Mouse (Mus musculus): ENCODE measurements around the gene Igfals. TPM values are rescaled to one million over a fixed set of nuclear protein-coding genes. Genes with fewer than 3 reads are reported as not detected.

The Igfals gene
- 0.55 and 0.84 TPM in 2 replicates for polyA plus RNA-seq (2016; fragmentation: Nextera tagmentation; extraction: Ambion mirVana)

DNA sequence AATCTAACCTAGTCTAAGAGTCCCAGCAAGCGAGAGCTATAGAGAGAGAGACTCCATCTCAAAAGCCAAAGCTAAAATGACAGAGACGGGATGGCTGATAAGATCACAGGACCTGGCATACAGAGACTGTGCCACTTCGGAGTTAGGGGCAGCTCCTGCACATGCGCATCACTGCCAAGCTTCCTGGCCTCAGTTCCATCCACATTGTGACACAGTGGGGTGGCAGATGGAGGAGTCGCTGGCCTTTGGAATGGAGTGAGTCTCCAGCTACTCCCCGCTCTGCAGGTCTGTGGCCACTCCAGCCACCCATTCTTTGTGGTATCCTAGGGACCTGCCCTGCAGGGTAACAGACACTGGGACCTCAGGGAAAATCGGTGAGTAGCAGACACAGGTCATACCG is at the start of gene Igfals:
TSS of gene Igfals (plus strand) at position 222 of the 400 bp plus-strand sequence.
- H3K4me1 ChIP-seq, result no peaks in the 10 kb centered on the region
- no peaks in the 10 kb centered on the region for H3K27me3 ChIP-seq (ENCODE audit: low read depth, poor library complexity, severe bottlenecking)
- no peak within 1 kb of the TSS for H3K27ac ChIP-seq
- H3K36me3 ChIP-seq, result peaks cover 21% of the 10 kb centered on the region
- H3K4me3 ChIP-seq, result no peak within 1 kb of the TSS
- H3K9me3 ChIP-seq (replicated peaks), result no peaks in the 10 kb centered on the region
- WGBS, result 88% methylated on average over 8 of the region's 8 CpGs
- no peak for DNase-seq (ENCODE audit: low spot score)

DNA sequence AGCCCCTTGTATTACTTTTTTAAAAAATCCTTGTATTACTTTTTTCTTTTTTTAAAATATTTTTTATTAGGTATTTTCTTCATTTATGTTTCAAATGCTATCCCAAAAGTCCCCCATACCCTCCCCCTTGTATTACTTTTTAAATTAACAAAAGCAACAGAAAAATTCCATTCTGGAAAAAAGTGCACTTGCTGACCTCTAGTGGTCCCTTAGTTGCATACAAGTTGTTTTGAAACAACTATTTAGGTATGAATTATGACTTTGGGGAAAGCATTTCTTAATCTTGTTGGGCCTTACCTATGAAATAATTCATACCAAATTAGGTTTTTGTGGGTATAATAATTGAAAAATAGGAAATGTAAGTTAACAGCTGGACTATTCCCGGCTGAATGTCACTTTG is 48.3 kb upstream of the Igfals start:
- WGBS, result 47% methylated on average over 1 of the region's 1 CpGs
- no peak overlapping the region for H3K4me3 ChIP-seq
- H3K36me3 ChIP-seq, result no peaks in the 10 kb centered on the region
- H3K27me3 ChIP-seq (ENCODE audit: low read depth, poor library complexity, severe bottlenecking), result no peaks in the 10 kb centered on the region
- H3K9me3 ChIP-seq (replicated peaks), result no peaks in the 10 kb centered on the region
- no peaks in the 10 kb centered on the region for H3K4me1 ChIP-seq
- DNase-seq (ENCODE audit: low spot score), result no peak
- no peak overlapping the region for H3K27ac ChIP-seq

DNA sequence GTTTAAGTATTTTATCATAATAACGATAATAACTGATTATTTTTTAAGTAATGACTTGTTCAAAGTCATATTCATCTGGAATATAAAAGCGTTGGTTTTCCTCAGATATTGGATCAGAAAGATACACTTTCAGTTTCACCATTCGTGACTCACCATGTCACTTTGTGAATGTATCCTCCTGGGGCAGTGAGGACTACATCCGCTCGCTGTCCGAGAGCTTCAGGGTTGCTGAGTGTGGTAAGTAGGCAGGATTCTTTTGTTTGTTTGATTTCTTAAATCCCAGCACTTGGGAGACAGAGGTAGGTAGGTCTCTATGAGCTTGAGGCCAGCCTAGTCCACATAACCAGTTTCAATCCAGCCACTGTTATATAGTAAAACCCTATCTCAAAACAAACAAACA is 47.6 kb upstream of the Igfals start:
- no peaks in the 10 kb centered on the region for H3K27me3 ChIP-seq (ENCODE audit: low read depth, poor library complexity, severe bottlenecking)
- no peak overlapping the region for H3K27ac ChIP-seq
- H3K9me3 ChIP-seq (replicated peaks), result no peaks in the 10 kb centered on the region
- 60% methylated on average over 6 of the region's 6 CpGs for WGBS
- H3K4me3 ChIP-seq, result no peak overlapping the region
- no peaks in the 10 kb centered on the region for H3K4me1 ChIP-seq
- no peaks in the 10 kb centered on the region for H3K36me3 ChIP-seq
- no peak for DNase-seq (ENCODE audit: low spot score)

GRCm38 (mm10) chr17:24819469-24819868 is 46.3 kb upstream of the Igfals start:
- Histone ChIP-seq H3K4me1 (no peaks in the 10 kb centered on the region), H3K27ac (no peak overlapping the region), H3K27me3 (ENCODE audit: low read depth, poor library complexity, severe bottlenecking) (no peaks in the 10 kb centered on the region), H3K4me3 (no peak overlapping the region), H3K36me3 (no peaks in the 10 kb centered on the region), H3K9me3 (replicated peaks) (no peaks in the 10 kb centered on the region)
- no peak for DNase-seq (ENCODE audit: low spot score)
- WGBS, result 72% methylated on average over 2 of the region's 2 CpGs

DNA sequence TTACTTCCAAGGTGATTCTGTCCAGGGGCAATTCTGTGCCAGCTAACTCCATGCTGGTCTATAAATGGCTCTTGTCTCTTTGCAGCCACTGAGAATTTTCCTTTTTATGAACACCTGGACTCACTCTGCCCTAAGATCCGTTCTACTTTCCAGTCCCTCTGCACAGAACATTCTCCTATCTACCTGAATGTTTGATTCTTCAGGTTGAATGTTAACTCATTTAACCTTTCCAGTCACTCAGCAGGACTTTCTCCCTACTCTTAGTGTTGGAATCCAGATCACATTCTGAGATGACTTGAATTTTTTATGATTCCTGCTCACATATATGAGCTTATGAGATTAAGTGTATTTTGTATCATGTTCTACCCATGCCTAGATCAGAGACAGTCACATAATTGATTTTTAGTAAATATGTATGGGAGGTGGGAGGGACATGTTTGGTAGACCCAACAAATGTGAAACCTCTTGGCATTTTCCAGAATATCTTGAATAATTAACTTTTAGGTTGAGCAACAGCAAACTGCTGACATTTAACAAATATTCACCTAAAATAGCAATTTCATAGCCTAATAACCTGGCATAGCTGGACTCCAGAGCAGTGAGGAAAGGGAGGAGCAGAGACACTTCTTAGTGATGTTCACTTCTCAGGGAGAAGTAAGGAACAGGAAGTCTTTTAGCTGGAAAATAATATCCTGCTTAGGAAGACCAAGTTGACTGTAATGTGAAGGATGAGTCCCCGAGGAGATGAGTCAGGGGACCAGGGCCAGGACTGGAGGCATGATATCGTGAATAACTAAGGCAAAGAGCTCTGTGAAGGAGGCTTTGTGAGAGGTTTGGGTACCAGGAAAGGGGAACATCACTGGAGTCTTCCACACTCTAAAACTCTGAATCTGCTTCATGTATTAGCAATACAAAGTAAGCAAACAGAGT is 44.2 kb upstream of the Igfals start:
- Histone ChIP-seq H3K9me3 (replicated peaks) (no peaks in the 10 kb centered on the region), H3K4me1 (no peaks in the 10 kb centered on the region), H3K4me3 (no peak overlapping the region), H3K27ac (no peak overlapping the region), H3K36me3 (no peaks in the 10 kb centered on the region), H3K27me3 (ENCODE audit: low read depth, poor library complexity, severe bottlenecking) (0 out of 2 replicates have a peak, but pooled peaks cover 8% of the 10 kb centered on the region)
- no peak for DNase-seq (ENCODE audit: low spot score)
- 60% methylated on average over 3 of the region's 3 CpGs for WGBS

- 68% methylated on average over 8 of the region's 8 CpGs for WGBS
- Histone ChIP-seq H3K9me3 (replicated peaks) (no peaks in the 10 kb centered on the region), H3K27ac (no peak within 1 kb of the TSS), H3K27me3 (ENCODE audit: low read depth, poor library complexity, severe bottlenecking) (peaks cover 11% of the 10 kb centered on the region; the same call in 1 of the 2 replicates), H3K4me3 (no peak within 1 kb of the TSS), H3K36me3 (no peaks in the 10 kb centered on the region), H3K4me1 (peaks cover 4% of the 10 kb centered on the region; the same call in 1 of the 2 replicates)
- DNase-seq (ENCODE audit: low spot score), result no peak
These were observed 26.0 kb upstream of the Igfals start, which contains the start of gene Hagh for GRCm38 (mm10) chr17:24839842-24840241. Hagh (plus strand) TSS chr17:24840143.

- Histone ChIP-seq H3K27ac (no peak overlapping the region), H3K9me3 (replicated peaks) (no peaks in the 10 kb centered on the region), H3K27me3 (ENCODE audit: low read depth, poor library complexity, severe bottlenecking) (peaks cover 12% of the 10 kb centered on the region; the same call in 1 of the 2 replicates), H3K4me1 (peaks cover 4% of the 10 kb centered on the region; the same call in 1 of the 2 replicates), H3K4me3 (no peak overlapping the region), H3K36me3 (no peaks in the 10 kb centered on the region)
- DNase-seq (ENCODE audit: low spot score), result no peak
- 65% methylated on average over 5 of the region's 5 CpGs for WGBS
These were observed 25.5 kb upstream of the Igfals start for GRCm38 (mm10) chr17:24840341-24840740.

GRCm38 (mm10) chr17:24841133-24841532 is 24.7 kb upstream of the Igfals start:
- Histone ChIP-seq H3K27me3 (ENCODE audit: low read depth, poor library complexity, severe bottlenecking) (peaks cover 12% of the 10 kb centered on the region; the same call in 1 of the 2 replicates), H3K9me3 (replicated peaks) (no peaks in the 10 kb centered on the region), H3K36me3 (no peaks in the 10 kb centered on the region), H3K4me3 (no peak overlapping the region), H3K27ac (no peak overlapping the region), H3K4me1 (peaks cover 4% of the 10 kb centered on the region; the same call in 1 of the 2 replicates)
- 48% methylated on average over 4 of the region's 4 CpGs for WGBS
- no peak for DNase-seq (ENCODE audit: low spot score)

DNA sequence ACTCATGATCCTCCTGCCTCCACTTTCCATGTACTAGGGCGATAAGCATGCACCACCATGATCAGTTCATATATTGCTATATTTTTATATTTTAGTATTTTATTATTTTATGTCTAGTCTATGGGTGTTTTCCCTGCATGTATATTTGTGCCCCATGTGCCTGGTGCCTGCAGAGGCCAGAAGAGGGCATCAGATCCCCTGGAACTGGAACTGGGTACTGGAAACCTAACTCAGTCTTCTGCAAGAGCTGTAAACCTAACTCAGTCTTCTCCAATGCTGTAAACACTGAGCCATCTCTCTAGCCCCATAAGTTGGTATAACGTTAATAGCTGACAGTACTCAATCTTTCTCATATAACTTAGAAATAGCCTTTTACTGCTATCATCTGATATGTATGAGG is 23.2 kb upstream of the Igfals start:
- DNase-seq (ENCODE audit: low spot score), result no peak
- Histone ChIP-seq H3K27ac (no peak overlapping the region), H3K9me3 (replicated peaks) (no peaks in the 10 kb centered on the region), H3K4me3 (no peak overlapping the region), H3K4me1 (peaks cover 4% of the 10 kb centered on the region; the same call in 1 of the 2 replicates), H3K36me3 (no peaks in the 10 kb centered on the region), H3K27me3 (ENCODE audit: low read depth, poor library complexity, severe bottlenecking) (peaks cover 12% of the 10 kb centered on the region; the same call in 1 of the 2 replicates)
- WGBS, result 61% methylated on average over 2 of the region's 2 CpGs

- Histone ChIP-seq H3K4me1 (peaks cover 16% of the 10 kb centered on the region), H3K36me3 (no peaks in the 10 kb centered on the region), H3K27ac (no peak overlapping the region), H3K4me3 (no peak overlapping the region), H3K9me3 (replicated peaks) (no peaks in the 10 kb centered on the region), H3K27me3 (ENCODE audit: low read depth, poor library complexity, severe bottlenecking) (peaks cover 12% of the 10 kb centered on the region; the same call in 1 of the 2 replicates)
- no peak for DNase-seq (ENCODE audit: low spot score)
- 38% methylated on average over 9 of the region's 9 CpGs for WGBS
These were observed 21.3 kb upstream of the Igfals start for GRCm38 (mm10) chr17:24844525-24844924.

GRCm38 (mm10) chr17:24847386-24847785 is 18.4 kb upstream of the Igfals start:
- WGBS, result 97% methylated on average over 1 of the region's 1 CpGs
- peaks cover 27% of the 10 kb centered on the region for H3K4me1 ChIP-seq
- no peak overlapping the region for H3K4me3 ChIP-seq
- H3K27ac ChIP-seq, result no peak overlapping the region
- no peak for DNase-seq (ENCODE audit: low spot score)
- H3K36me3 ChIP-seq, result no peaks in the 10 kb centered on the region
- peaks cover 20% of the 10 kb centered on the region for H3K27me3 ChIP-seq (ENCODE audit: low read depth, poor library complexity, severe bottlenecking)
- H3K9me3 ChIP-seq (replicated peaks), result no peaks in the 10 kb centered on the region

DNA sequence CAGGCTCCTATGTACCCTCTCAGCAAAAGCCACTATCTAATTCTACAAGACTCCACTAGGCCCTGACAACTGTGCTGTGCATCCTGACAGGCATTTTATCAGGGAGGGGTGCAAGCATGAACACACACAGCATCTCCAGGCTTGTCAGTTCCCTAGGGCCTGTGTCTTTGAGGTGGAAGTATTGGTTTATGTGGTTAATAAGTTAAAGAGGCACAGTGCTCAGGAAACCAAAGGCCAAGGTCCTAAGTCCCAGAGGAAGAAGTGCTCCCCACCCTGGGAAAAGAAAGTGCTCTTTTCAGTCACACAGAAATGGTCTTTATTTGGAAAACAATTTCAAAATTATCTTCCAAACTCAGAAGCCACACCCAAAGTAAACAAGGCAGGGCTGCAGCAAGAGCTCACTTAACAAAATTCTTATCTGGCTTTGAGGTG is 17.2 kb upstream of the Igfals start:
- Histone ChIP-seq H3K27ac (no peak overlapping the region), H3K9me3 (replicated peaks) (no peaks in the 10 kb centered on the region), H3K4me1 (peaks cover 27% of the 10 kb centered on the region), H3K36me3 (0 out of 2 replicates have a peak, but pooled peaks cover 5% of the 10 kb centered on the region), H3K4me3 (peak overlapping the region; percentile 81), H3K27me3 (ENCODE audit: low read depth, poor library complexity, severe bottlenecking) (peaks cover 20% of the 10 kb centered on the region)
- no peak for DNase-seq (ENCODE audit: low spot score)

GRCm38 (mm10) chr17:24849733-24850064 is 16.1 kb upstream of the Igfals start:
- Histone ChIP-seq H3K9me3 (replicated peaks) (no peaks in the 10 kb centered on the region), H3K27me3 (ENCODE audit: low read depth, poor library complexity, severe bottlenecking) (peaks cover 13% of the 10 kb centered on the region), H3K27ac (peak overlapping the region; percentile 93), H3K36me3 (0 out of 2 replicates have a peak, but pooled peaks cover 8% of the 10 kb centered on the region), H3K4me1 (peaks cover 23% of the 10 kb centered on the region), H3K4me3 (peak overlapping the region; percentile 81)
- WGBS, result under 1% methylated on average over 21 of the region's 21 CpGs
- DNase-seq (ENCODE audit: low spot score), result no peak
